Mouse (Mus musculus): ENCODE results near the gene Ddx49.

Gene Ddx49

DNA sequence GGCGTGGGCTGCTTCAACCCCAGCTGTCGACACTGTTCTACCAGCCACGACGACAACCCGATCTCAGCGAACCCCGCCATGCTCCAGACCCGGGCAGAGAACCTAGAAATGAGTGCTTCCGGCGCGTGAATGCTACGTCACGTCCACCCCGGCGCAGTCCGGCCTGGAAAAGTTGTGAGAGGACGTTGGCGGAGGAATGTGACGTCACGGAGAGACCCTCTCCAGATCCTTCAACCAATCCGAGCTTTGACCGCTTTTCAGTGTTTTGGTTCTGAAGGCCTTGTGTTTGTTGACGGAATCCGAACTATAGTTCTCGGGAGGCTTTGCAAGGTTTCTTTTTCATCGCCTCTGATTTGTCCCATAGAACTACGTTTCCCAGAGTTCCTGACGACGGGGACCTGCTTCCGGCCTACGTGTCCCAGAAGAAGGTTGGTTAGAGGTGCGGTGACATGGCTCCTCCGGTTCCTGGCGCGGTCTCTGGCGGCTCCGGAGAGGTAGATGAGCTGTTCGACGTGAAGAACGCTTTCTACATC, at the start of gene Ddx49, which contains the start of gene Cope:
TSS of gene Ddx49 (minus strand) at position 132 of the 533 bp plus-strand sequence.
TSS of gene Cope (plus strand) at position 161 of the 533 bp plus-strand sequence.
- DNase-seq, result peak; percentile 93 to 94

GRCm38 (mm10) chr8:70352000-70352384, 49.7 kb upstream of the Ddx49 start:
- DNase-seq, result no peak

GRCm38 (mm10) chr8:70351035-70351999, 49.0 kb upstream of the Ddx49 start:
- DNase-seq, result peak; percentile 34 to 53

DNA sequence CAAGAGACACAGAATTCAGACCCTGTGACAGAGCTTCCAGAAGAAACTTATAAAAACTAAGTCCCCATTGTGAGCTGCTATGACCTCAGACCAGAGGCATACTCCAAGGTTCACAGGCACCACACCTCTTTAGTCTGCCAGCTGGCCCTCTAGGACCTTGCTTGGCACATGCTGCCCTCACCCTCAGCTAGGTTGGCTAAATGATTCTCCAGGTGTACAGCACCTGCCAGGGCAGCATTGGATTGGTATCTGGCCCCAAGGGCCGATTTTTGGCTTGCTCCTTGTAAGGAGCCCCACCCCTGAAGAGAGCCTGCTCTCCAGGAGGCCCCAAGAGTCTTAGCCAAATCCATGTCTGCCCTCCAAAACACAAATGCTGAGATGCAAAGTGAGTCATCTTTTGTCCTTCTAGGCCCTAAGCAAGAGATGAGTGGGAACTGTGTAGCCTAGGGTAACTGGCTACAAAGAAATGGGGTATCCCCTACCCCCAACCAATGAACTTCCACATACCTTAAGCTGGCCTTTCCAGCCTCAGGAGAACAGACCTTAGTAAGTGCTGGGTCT, 45.7 kb upstream of the Ddx49 start:
- DNase-seq, result no peak

- DNase-seq, result no peak
Observed at GRCm38 (mm10) chr8:70347443-70347842, 45.2 kb upstream of the Ddx49 start.

GRCm38 (mm10) chr8:70344279-70344678, 42.0 kb upstream of the Ddx49 start:
- no peak for DNase-seq

DNA sequence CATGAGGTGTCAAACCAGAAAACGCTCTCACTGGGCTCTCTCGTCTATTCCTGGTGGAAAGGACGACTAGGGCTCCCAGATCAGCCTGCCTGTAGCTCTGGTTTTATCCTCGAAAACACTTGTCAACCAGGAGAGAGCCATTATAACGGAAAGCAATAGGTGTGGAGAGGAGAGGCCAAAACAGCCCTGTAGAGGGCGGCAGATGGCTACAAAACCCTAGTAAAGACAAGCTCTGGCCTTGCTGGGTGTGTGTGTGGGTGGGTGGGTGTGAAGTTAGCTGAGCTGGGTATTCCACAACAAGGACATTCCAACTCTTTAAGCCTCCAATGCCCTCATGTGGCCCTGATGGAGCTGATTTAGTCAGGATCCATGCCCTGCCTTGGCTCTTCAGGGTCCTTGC, 41.4 kb upstream of the Ddx49 start:
- DNase-seq, result no peak

DNA sequence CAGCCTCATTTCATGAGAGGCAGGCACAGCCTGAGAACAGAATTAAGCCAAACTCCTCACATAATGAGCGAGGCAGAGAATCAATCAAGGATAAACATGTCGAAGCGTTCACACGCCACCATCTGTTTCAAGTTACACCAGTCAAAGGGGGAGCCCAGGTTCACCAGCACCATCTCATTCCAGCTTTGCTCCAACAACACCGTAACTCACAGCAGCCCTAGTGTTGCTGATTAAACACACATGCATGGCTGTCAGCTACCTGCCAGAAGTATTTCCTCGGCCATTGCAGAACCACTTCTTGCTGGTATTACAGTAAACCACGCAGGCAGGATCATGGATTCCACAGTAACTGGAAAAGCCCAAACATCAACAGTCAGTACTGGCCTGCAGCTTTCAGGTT, 40.8 kb upstream of the Ddx49 start:
- DNase-seq, result no peak

DNA sequence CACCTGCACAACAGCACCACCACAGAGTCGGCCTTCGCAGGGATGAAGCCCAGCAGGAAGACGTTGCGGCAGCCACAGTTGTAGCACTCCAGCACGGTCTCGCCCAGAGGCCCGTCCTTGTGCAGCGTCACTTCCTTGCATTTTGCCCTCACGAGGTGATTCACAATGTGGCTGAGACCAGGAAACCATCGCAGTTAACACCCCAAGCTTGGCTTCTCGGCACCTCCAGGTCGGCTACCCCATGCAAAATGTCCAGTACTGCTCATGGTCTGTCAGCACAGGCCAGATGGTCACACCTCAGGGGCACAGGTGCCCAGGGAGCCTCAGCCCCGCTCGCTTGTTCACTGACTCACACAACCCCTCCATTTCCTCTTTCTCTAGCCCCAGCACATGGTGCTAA, 39.7 kb upstream of the Ddx49 start:
- DNase-seq, result no peak

DNA sequence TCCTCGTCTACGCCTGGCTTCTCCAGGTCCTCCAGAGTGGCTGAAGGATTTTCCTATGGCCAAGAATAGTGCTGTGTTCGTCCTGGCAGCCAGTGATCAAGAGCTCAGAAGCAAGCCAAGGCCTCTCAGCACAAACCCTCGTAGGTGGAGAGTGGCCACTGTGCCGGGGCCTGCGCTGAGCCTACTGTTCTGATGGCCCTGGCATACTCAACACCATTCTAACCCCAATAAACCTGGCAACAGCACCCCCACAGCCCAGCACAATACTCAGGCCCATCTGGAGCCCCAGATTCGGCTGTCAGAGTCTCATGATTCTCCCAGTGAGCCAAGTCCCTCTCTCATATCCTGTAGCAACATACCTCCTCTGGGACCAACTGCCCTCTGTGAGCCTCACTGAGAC, 38.4 kb upstream of the Ddx49 start:
- no peak for DNase-seq

DNA sequence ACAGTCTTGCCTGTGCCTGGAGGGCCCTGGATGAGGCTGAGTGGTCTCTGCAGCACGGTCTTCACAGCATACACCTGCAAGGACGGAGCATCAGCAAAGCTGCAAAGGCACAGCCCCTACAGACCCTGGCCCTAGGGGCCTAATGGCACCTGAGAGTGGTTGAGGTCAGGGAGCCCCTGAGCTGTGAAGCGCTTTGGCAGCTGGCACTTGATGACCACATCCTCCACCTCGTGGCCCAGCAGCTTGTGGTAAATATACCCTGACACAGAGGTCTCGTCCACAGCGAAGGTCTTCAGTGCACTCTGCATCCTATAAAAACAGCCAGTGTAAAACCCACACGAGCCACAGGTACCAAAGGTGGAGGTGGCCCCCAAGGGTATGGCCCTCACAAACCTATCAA, 36.6 kb upstream of the Ddx49 start:
- DNase-seq, result no peak

DNA sequence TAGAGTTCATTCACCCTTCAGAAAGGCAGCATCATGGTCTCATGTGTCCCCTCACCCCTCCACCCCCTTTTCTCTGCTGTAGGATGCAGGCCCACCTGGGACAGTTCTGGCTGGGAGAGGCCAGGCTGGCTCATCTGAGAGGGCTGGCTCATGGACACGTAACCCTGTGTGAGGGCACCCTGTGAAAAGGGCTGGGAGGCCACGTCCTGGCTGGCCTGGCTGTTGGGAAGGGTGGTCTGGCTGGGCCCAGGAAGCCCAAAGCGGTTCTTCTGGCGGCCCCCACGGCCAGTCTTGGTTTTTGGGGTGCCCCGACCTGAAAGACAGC, 30.6 kb upstream of the Ddx49 start:
- no peak for DNase-seq

- peak; percentile 41 to 49 for DNase-seq
Observed at GRCm38 (mm10) chr8:70332070-70332877, 30.0 kb upstream of the Ddx49 start.

DNA sequence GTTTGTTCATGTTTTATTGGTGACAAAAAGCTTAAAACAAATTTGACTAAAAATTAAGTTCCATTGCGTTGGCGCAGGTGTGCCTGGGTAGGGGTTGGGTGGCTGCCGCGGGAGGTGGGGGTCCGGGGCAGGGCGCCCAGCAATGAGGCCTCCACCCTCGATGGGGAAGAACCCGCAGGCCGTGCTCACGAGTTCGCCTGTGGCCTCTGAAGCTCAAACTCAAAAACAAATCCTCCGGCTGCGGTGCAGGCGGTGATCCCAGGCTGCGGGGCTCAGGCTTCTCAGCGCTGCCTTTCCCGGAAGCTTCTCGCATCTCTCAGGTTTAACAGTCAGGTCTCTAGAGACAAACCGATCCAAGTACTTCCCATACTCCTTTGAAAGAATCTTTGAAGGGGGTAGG, 29.2 kb upstream of the Ddx49 start:
- no peak for DNase-seq

DNA sequence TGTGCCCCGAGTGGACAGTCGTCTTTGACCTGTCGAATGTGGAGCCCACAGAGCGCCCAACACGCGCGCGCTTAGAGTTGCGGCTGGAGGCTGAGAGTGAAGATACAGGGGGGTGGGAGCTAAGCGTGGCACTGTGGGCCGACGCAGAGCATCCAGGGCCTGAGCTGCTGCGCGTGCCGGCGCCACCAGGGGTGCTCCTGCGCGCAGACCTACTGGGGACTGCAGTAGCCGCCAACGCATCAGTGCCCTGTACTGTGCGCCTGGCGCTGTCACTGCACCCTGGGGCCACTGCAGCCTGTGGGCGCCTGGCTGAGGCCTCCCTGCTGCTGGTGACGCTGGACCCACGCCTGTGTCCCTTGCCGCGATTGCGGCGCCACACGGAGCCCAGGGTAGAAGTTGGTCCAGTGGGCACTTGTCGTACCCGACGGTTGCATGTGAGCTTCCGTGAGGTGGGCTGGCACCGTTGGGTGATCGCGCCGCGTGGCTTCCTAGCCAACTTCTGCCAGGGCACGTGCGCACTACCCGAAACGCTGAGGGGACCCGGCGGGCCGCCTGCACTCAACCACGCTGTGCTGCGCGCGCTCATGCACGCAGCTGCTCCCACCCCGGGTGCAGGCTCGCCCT, 28.6 kb upstream of the Ddx49 start:
- DNase-seq, result no peak

- DNase-seq, result no peak
Observed at GRCm38 (mm10) chr8:70329835-70330740, 27.8 kb upstream of the Ddx49 start.

- DNase-seq, result no peak
Observed at GRCm38 (mm10) chr8:70329124-70329834, 27.0 kb upstream of the Ddx49 start, which contains the start of gene Gdf1. TSS of gene Gdf1 (plus strand) at chr8:70329817.

- DNase-seq, result no peak
Observed at GRCm38 (mm10) chr8:70327512-70327911, 25.2 kb upstream of the Ddx49 start.

GRCm38 (mm10) chr8:70323716-70324115, 21.4 kb upstream of the Ddx49 start:
- no peak for DNase-seq

DNA sequence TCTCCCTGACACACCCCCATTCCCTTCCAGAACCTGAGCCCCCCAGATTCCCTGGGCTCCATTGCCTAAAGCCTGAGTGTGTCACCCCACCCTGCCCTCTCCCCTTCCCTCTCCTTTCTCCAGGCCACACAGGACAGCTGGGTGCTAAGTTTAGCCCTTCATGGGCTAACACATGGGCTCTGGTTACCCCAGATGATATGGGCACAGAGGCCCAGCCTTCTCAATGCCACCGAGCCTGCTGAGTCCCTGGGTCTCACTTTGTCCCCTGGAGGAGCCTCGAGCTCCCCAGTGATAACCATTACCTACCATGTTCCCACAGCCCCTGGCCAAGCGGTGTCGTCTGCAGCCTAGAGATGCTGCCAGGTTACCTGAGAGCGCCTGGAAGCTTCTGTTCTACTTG, 15.6 kb upstream of the Ddx49 start:
- no peak for DNase-seq
